Mouse (Mus musculus) erythroid progenitor cell, adult 5-6 weeks (primary cell): ENCODE measurements around the gene Khdc1b. TPM values are rescaled to one million over a fixed set of nuclear protein-coding genes. Genes with fewer than 3 reads are reported as not detected.
"Not testable (repeated sequence)": the region's sequence is repeated elsewhere in the genome, so short reads cannot be mapped to it uniquely, and the experiment has no call there.

Source experiments
- ATAC-seq: replicated peaks from 2 replicates; pipeline ENCODE4 v1.8.0; 2016; ENCODE audit warnings: moderate number of reproducible peaks, mild to moderate bottlenecking, moderate TSS enrichment, inconsistent platforms; ENCODE audit not compliant: poor library complexity, low FRiP score, severe bottlenecking
- total RNA-seq, 2 experiments: library from RNA; stranded (forward) in 1 of 2; stranded (reverse) in 1 of 2; fragments of 150-400 nt in 1 of 2; fragments of 186-747, 209-891 nt in 1 of 2; gene quantifications; 2 replicates each; pipeline versions ENCODE4 v1.2.3 to v1.2.4; 2015 to 2017; ENCODE audit warnings: low replicate concordance in 2 of 2

Khdc1b gene
- total RNA-seq (2015; ENCODE audit: low replicate concordance) (not detected in 2 replicates), total RNA-seq (2017; ENCODE audit: low replicate concordance) (not detected in 2 replicates)

GRCm38 (mm10) chr1:21383256-21383655 is at the start of gene Khdc1b:
Gene Khdc1b (plus strand): TSS chr1:21383556.
- ATAC-seq, result no peak

GRCm38 (mm10) chr1:21335836-21336235 is 47.5 kb upstream of the Khdc1b start:
- no peak for ATAC-seq

- no peak for ATAC-seq
Measured at GRCm38 (mm10) chr1:21340745-21341144, 42.6 kb upstream of the Khdc1b start.

- no peak for ATAC-seq
Measured at GRCm38 (mm10) chr1:21344253-21344652, 39.1 kb upstream of the Khdc1b start.

GRCm38 (mm10) chr1:21344752-21345151 is 38.6 kb upstream of the Khdc1b start:
- ATAC-seq, result not testable (repeated sequence)

- ATAC-seq, result no peak
Measured at GRCm38 (mm10) chr1:21349341-21349740, 34.0 kb upstream of the Khdc1b start, which contains the start of gene Khdc1a. Gene Khdc1a (plus strand): TSS chr1:21349641.

GRCm38 (mm10) chr1:21368031-21368430 is 15.3 kb upstream of the Khdc1b start, which contains the start of gene Khdc1c:
Gene Khdc1c (plus strand): TSS chr1:21368331.
- not testable (repeated sequence) for ATAC-seq

- no peak for ATAC-seq
Measured at GRCm38 (mm10) chr1:21391138-21391671, 7.8 kb downstream of the Khdc1b start.

GRCm38 (mm10) chr1:21402804-21403203 is 19.4 kb downstream of the Khdc1b start:
- no peak for ATAC-seq

GRCm38 (mm10) chr1:21407266-21407665 is 23.9 kb downstream of the Khdc1b start:
- no peak for ATAC-seq

GRCm38 (mm10) chr1:21411331-21412196 is 28.2 kb downstream of the Khdc1b start:
- no peak for ATAC-seq

- no peak for ATAC-seq
Measured at GRCm38 (mm10) chr1:21412197-21412555, 28.8 kb downstream of the Khdc1b start.

- no peak for ATAC-seq
Measured at GRCm38 (mm10) chr1:21419370-21419769, 36.0 kb downstream of the Khdc1b start.

- no peak for ATAC-seq
Measured at GRCm38 (mm10) chr1:21425654-21426053, 42.3 kb downstream of the Khdc1b start.

- no peak for ATAC-seq
Measured at GRCm38 (mm10) chr1:21428079-21428478, 44.7 kb downstream of the Khdc1b start.

GRCm38 (mm10) chr1:21431666-21432065 is 48.3 kb downstream of the Khdc1b start:
- no peak for ATAC-seq

GRCm38 (mm10) chr1:21434853-21435252 is 51.5 kb downstream of the Khdc1b start:
- ATAC-seq, result no peak
